Mouse (Mus musculus) intestine, postnatal 0 days (tissue): ENCODE data around the gene Shq1. TPM values are rescaled to one million over a fixed set of nuclear protein-coding genes. Genes with fewer than 3 reads are reported as not detected.

Source experiments
- ATAC-seq: fragments of 200-750 bp; cut with Nextera tagmentation; 2 replicates; pipeline ENCODE4 v1.8.0; 2017; ENCODE audit warnings: mild to moderate bottlenecking, moderate TSS enrichment, moderate library complexity
- H3K27ac ChIP-seq: fragments of 300-500 bp; sonication (generic); 2 replicates; pipeline ENCODE4 v1.5.1; 2014; ENCODE audit warnings: mild to moderate bottlenecking, low read depth, low read length, moderate library complexity
- H3K27me3 ChIP-seq: fragments of 300-500 bp; sonication (generic); replicated peaks from 2 replicates; pipeline ENCODE4 v1.6.1; 2014; ENCODE audit warnings: low read length, mixed read lengths; ENCODE audit not compliant: control insufficient read depth, insufficient read depth
- H3K36me3 ChIP-seq: fragments of 300-500 bp; sonication (generic); 2 replicates; pipeline ENCODE4 v1.6.1; 2014; ENCODE audit warnings: mild to moderate bottlenecking, moderate library complexity; ENCODE audit not compliant: control insufficient read depth, insufficient read depth
- H3K4me1 ChIP-seq: fragments of 300-500 bp; sonication (generic); replicated peaks from 2 replicates; pipeline ENCODE4 v1.6.1; 2014; ENCODE audit warnings: antibody characterized with exemption, low read length, mixed read lengths; ENCODE audit not compliant: control insufficient read depth, insufficient read depth
- H3K4me2 ChIP-seq: fragments of 300-500 bp; sonication (generic); replicated peaks from 2 replicates; pipeline ENCODE4 v1.6.1; 2014; ENCODE audit warnings: low read depth, mild to moderate bottlenecking, moderate library complexity
- H3K4me3 ChIP-seq: fragments of 300-500 bp; sonication (generic); 2 replicates; pipeline ENCODE4 v1.5.1; 2014; ENCODE audit warnings: low read depth, low read length
- H3K9ac ChIP-seq: fragments of 300-500 bp; sonication (generic); 2 replicates; pipeline ENCODE4 v1.6.1; 2014; ENCODE audit warnings: mild to moderate bottlenecking, low read depth, low read length
- H3K9me3 ChIP-seq: fragments of 300-500 bp; sonication (generic); 2 replicates; pipeline ENCODE4 v1.6.1; 2016; ENCODE audit warnings: mixed run types; ENCODE audit not compliant: control insufficient read depth
- CTCF ChIP-seq: sonication (generic); IDR thresholded peaks from 2 replicates; pipeline ENCODE4 v1.5.1; 2016; ENCODE audit warnings: low read depth, mild to moderate bottlenecking, control low read depth, antibody characterized with exemption, moderate library complexity
- WGBS: fragments of 180-500 bp; shearing (Covaris S2); extraction: QIAGEN DNeasy Blood & Tissue Kit; methylation state at CpG from one replicate; pipeline ENCODE4 v1.1.7; 2014; 5-methylcytosine and 5-hydroxymethylcytosine counted together
- polyA plus RNA-seq: library from polyadenylated mRNA; unstranded; fragments of >200 nt; fragmentation: Nextera tagmentation; extraction: Ambion mirVana; gene quantifications from 2 replicates; pipeline ENCODE4 v1.2.1, GENCODE M21; 2015

Gene Shq1
- polyA plus RNA-seq, 1 experiment from 2014 or later, result 5.8 TPM

- 38% methylated on average over 4 of the region's 4 CpGs for WGBS
- peak; percentile 56 for TF ChIP-seq CTCF
- Histone ChIP-seq H3K36me3 (no peaks in the 10 kb centered on the region), H3K27me3 (peaks cover 11% of the 10 kb centered on the region; the same call in 1 of the 2 replicates), H3K4me2 (no peak overlapping the region), H3K27ac (no peak overlapping the region), H3K9ac (no peak overlapping the region), H3K4me3 (no peak overlapping the region), H3K9me3 (no peaks in the 10 kb centered on the region), H3K4me1 (0 out of 2 replicates have a peak, but pooled peaks cover under 1% of the 10 kb centered on the region)
- no peak for ATAC-seq
Observed at GRCm38 (mm10) chr6:100710170-100710569, 39.2 kb upstream of the Shq1 start.

GRCm38 (mm10) chr6:100709483-100709882 lies 38.5 kb upstream of the Shq1 start:
- ATAC-seq, result no peak
- Histone ChIP-seq H3K9me3 (no peaks in the 10 kb centered on the region), H3K4me2 (no peak overlapping the region), H3K4me1 (peaks cover 4% of the 10 kb centered on the region; the same call in 1 of the 2 replicates), H3K36me3 (no peaks in the 10 kb centered on the region), H3K27ac (no peak overlapping the region), H3K9ac (no peak overlapping the region), H3K27me3 (peaks cover 18% of the 10 kb centered on the region), H3K4me3 (no peak overlapping the region)
- TF ChIP-seq CTCF, result no peak
- 38% methylated on average over 7 of the region's 7 CpGs for WGBS

GRCm38 (mm10) chr6:100708996-100709395 lies 38.0 kb upstream of the Shq1 start:
- no peak for TF ChIP-seq CTCF
- Histone ChIP-seq H3K9ac (no peak overlapping the region), H3K4me2 (no peak overlapping the region), H3K27ac (no peak overlapping the region), H3K9me3 (no peaks in the 10 kb centered on the region), H3K4me3 (no peak overlapping the region), H3K36me3 (no peaks in the 10 kb centered on the region), H3K27me3 (peaks cover 23% of the 10 kb centered on the region), H3K4me1 (peaks cover 4% of the 10 kb centered on the region; the same call in 1 of the 2 replicates)
- WGBS, result 77% methylated on average over 9 of the region's 9 CpGs
- ATAC-seq, result no peak

GRCm38 (mm10) chr6:100708248-100708647 lies 37.3 kb upstream of the Shq1 start:
- Histone ChIP-seq H3K4me2 (no peak overlapping the region), H3K9me3 (no peaks in the 10 kb centered on the region), H3K4me1 (peaks cover 4% of the 10 kb centered on the region; the same call in 1 of the 2 replicates), H3K4me3 (no peak overlapping the region), H3K36me3 (no peaks in the 10 kb centered on the region), H3K27ac (no peak overlapping the region), H3K9ac (no peak overlapping the region), H3K27me3 (peaks cover 24% of the 10 kb centered on the region)
- no peak for TF ChIP-seq CTCF
- no peak for ATAC-seq
- WGBS, result 77% methylated on average over 1 of the region's 1 CpGs

- Histone ChIP-seq H3K4me1 (peaks cover 4% of the 10 kb centered on the region; the same call in 1 of the 2 replicates), H3K9ac (no peak overlapping the region), H3K4me2 (no peak overlapping the region), H3K9me3 (no peaks in the 10 kb centered on the region), H3K27me3 (peaks cover 21% of the 10 kb centered on the region), H3K4me3 (no peak overlapping the region), H3K27ac (no peak overlapping the region), H3K36me3 (no peaks in the 10 kb centered on the region)
- ATAC-seq, result no peak
- WGBS, result 63% methylated on average over 7 of the region's 7 CpGs
- TF ChIP-seq CTCF, result no peak
Observed at GRCm38 (mm10) chr6:100707557-100707956, 36.6 kb upstream of the Shq1 start.

- Histone ChIP-seq H3K4me1 (peaks cover 4% of the 10 kb centered on the region; the same call in 1 of the 2 replicates), H3K9ac (no peak overlapping the region), H3K4me3 (no peak overlapping the region), H3K27ac (no peak overlapping the region), H3K27me3 (peaks cover 21% of the 10 kb centered on the region), H3K4me2 (no peak overlapping the region), H3K36me3 (no peaks in the 10 kb centered on the region), H3K9me3 (no peaks in the 10 kb centered on the region)
- ATAC-seq, result no peak
- TF ChIP-seq CTCF, result no peak
- 64% methylated on average over 6 of the region's 6 CpGs for WGBS
Observed at GRCm38 (mm10) chr6:100706861-100707260, 35.9 kb upstream of the Shq1 start.
